Mouse (Mus musculus) C2C12 (cell line): Measurements from ENCODE around the gene Stat4.

ENCODE experiments used
- CEBPB ChIP-seq: IDR thresholded peaks from one replicate; pipeline ENCODE4 v1.6.1; 2011; ENCODE audit warnings: low read depth, mild to moderate bottlenecking, control low read depth, moderate library complexity
- CTCF ChIP-seq: IDR thresholded peaks from one replicate; pipeline ENCODE4 v1.5.1; 2011; ENCODE audit not compliant: control insufficient read depth, insufficient read depth, insufficient read length
- FOSL1 ChIP-seq: IDR thresholded peaks from one replicate; pipeline ENCODE4 v1.8.0; 2011; ENCODE audit warnings: mild to moderate bottlenecking, low read length; ENCODE audit not compliant: poor library complexity, insufficient read depth, severe bottlenecking
- MAX ChIP-seq: IDR thresholded peaks from one replicate; pipeline ENCODE4 v1.6.1; 2011; ENCODE audit warnings: mild to moderate bottlenecking, control low read depth
- MYOD1 ChIP-seq: IDR thresholded peaks from one replicate; pipeline ENCODE4 v1.6.1; 2011; ENCODE audit warnings: low read depth; ENCODE audit not compliant: control insufficient read depth, insufficient read length
- MYOG ChIP-seq: IDR thresholded peaks from one replicate; pipeline ENCODE4 v1.6.1; 2011; ENCODE audit not compliant: control insufficient read depth, insufficient read length; ENCODE audit errors: extremely low read depth
- USF1 ChIP-seq: IDR thresholded peaks from one replicate; pipeline ENCODE4 v1.6.1; 2011; ENCODE audit warnings: low read depth, mild to moderate bottlenecking, control low read depth, moderate library complexity

DNA sequence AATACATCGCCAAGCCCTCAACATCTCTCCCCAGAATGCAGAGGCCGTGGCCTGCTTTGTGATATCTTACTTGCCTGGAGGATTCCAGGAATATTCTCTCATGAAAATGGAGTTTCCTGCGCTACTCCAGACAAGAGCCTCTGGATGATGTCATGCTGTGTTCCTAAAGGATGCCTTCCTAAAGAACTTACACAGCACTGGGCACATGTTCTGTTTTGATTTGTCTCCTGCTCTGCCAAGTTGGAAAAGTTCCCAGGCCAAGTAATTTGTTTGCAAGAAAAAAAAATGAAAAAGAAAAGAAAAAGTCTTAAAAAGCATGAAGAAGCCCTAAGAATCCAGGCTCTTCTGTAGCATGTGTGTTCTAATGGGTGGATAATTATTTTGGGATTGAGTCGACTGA, 56.2 kb downstream of the Stat4 start:
- TF ChIP-seq CTCF: no peak
- no peak for TF ChIP-seq MYOD1
- TF ChIP-seq MAX: no peak
- no peak for TF ChIP-seq USF1
- TF ChIP-seq MYOG: no peak
- TF ChIP-seq CEBPB: no peak
- no peak for TF ChIP-seq FOSL1
